In genomic region chr13:92336857-92337256, GRCm38 (mm10) we compare ENCODE assay signal across 33 mouse cellular contexts. TPM values are rescaled to one million over a fixed set of nuclear protein-coding genes. Genes with fewer than 3 reads are reported as not detected.
DNase-seq lines count a peak whose midpoint lies in the region; ATAC-seq and TF ChIP-seq lines count a peak whose summit lies in the region.
"Had no signal": no experiment of that assay in that cellular context is flagged by ENCODE, and none has a peak within 500 bp of the region (broad histone marks: within the 10 kb centered on the region; RNA-seq: fewer than 3 reads in every experiment).

No protein-coding gene starts in this region.

- no peaks in the 10 kb centered on the region for H3K9me3 ChIP-seq in midbrain, postnatal 0 days (ENCODE audit: low read length)
- no peaks in the 10 kb centered on the region for H3K9me3 ChIP-seq in midbrain, embryonic 10.5 days (replicated peaks)
- no peaks in the 10 kb centered on the region for H3K9me3 ChIP-seq in CH12.LX (replicated peaks; ENCODE audit: low read length)
- H3K9me3 ChIP-seq: embryonic facial prominence, embryonic 12.5 days; forebrain, embryonic 13.5 days; hindbrain, embryonic 10.5 days; limb, embryonic 12.5 days; neural tube, embryonic 12.5 days had no signal

- in situ Hi-C loops in CH12.LX (cut with MboI; ENCODE audit: low pct_ligation_motif_present, low pct_unique_long_range_greater_than_20kb, low sequenced_read_pairs), result loop anchor here (25.0 kb wide), 1 partner anchor 425 kb away; no protein-coding TSS in a partner anchor

- H3K4me1 ChIP-seq in midbrain, postnatal 0 days (ENCODE audit: insufficient read depth, low read length), result no peaks in the 10 kb centered on the region
- H3K4me1 ChIP-seq in midbrain, embryonic 10.5 days, result no peaks in the 10 kb centered on the region
- peaks cover 4 to 19% of the 10 kb centered on the region in 2 experiments; a peak in 2 of 4 replicates for H3K4me1 ChIP-seq in CH12.LX (ENCODE audit: control insufficient read depth in 1 of 2, insufficient read depth in 2 of 2)
- H3K4me1 ChIP-seq: embryonic facial prominence, embryonic 12.5 days; forebrain, embryonic 13.5 days; hindbrain, embryonic 10.5 days; limb, embryonic 12.5 days; neural tube, embryonic 12.5 days had no signal

- intact Hi-C loops in heart, postnatal 10 days (cut with DNase I), result loop anchor here (5.0 kb wide), 1 partner anchor 530 kb away; the partner anchor contains the start of gene Zcchc9

- dilution Hi-C loops in CH12.LX (cut with MboI; ENCODE audit: extremely low pct_ligation_motif_present, extremely low pct_unique_long_range_greater_than_20kb, low sequenced_read_pairs), result no loop called here

- no peak for TF ChIP-seq RAD21 in CH12.LX (IDR thresholded peaks at IDR 0.05; ENCODE audit: low read depth, low read length)

- no peaks in the 10 kb centered on the region for H3K79me2 ChIP-seq in CH12.LX (replicated peaks; ENCODE audit: control insufficient read depth, extremely low read depth, insufficient read depth, poor library complexity, severe bottlenecking)
- no peaks in the 10 kb centered on the region for H3K79me2 ChIP-seq in macrophage (ENCODE audit: inconsistent target)

- TF ChIP-seq CTCF in midbrain, postnatal 0 days (IDR thresholded peaks at IDR 0.05), result no peak
- TF ChIP-seq CTCF in CH12.LX (conservative IDR thresholded peaks at IDR 0.05 in 1 of 2, IDR thresholded peaks at IDR 0.05 in 1 of 2; ENCODE audit: low read depth in 2 of 2, low read length in 2 of 2), result no peak

- H3K9ac ChIP-seq in midbrain, postnatal 0 days (replicated peaks; ENCODE audit: low read length, poor library complexity, severe bottlenecking), result no peak overlapping the region
- H3K9ac ChIP-seq in CH12.LX (ENCODE audit: insufficient read depth, low read depth), result no peak overlapping the region
- H3K9ac ChIP-seq: embryonic facial prominence, embryonic 12.5 days; forebrain, embryonic 13.5 days; limb, embryonic 12.5 days; liver, postnatal 0 days; neural tube, embryonic 12.5 days had no signal

- 94% methylated on average over 1 of the region's 1 CpGs for WGBS in midbrain, postnatal 0 days
- WGBS in midbrain, embryonic 10.5 days, result 89% methylated on average over 1 of the region's 1 CpGs
- 80% methylated on average over 1 of the region's 1 CpGs for WGBS in macrophage (ENCODE audit: missing documents)

- H3K4me3 ChIP-seq in midbrain, postnatal 0 days (ENCODE audit: low read depth, low read length), result no peak overlapping the region
- no peak overlapping the region for H3K4me3 ChIP-seq in midbrain, embryonic 10.5 days
- no peak overlapping the region for H3K4me3 ChIP-seq in CH12.LX (replicated peaks in 1 of 3; ENCODE audit: low read depth in 2 of 3, low read length in 2 of 3, poor library complexity in 1 of 3)
- H3K4me3 ChIP-seq in macrophage (ENCODE audit: inconsistent target), result no peak overlapping the region
- H3K4me3 ChIP-seq: embryonic facial prominence, embryonic 12.5 days; erythroblast, embryonic 14.5 days; forebrain, embryonic 13.5 days; gastrocnemius, adult 2 months; hindbrain, embryonic 10.5 days; limb, embryonic 12.5 days; neural tube, embryonic 12.5 days had no signal

- no peak for TF ChIP-seq EP300 in CH12.LX (IDR thresholded peaks at IDR 0.05; ENCODE audit: low read length)

- no peaks in the 10 kb centered on the region for H3K27me3 ChIP-seq in midbrain, postnatal 0 days (ENCODE audit: insufficient read depth, low read length)
- H3K27me3 ChIP-seq in midbrain, embryonic 10.5 days (ENCODE audit: low read depth, poor library complexity, severe bottlenecking), result no peaks in the 10 kb centered on the region
- no peaks in the 10 kb centered on the region for H3K27me3 ChIP-seq in CH12.LX (replicated peaks)
- H3K27me3 ChIP-seq: embryonic facial prominence, embryonic 12.5 days; forebrain, embryonic 13.5 days; limb, embryonic 12.5 days; neural tube, embryonic 12.5 days had no signal

- H3K27ac ChIP-seq in midbrain, postnatal 0 days (ENCODE audit: low read depth, low read length), result no peak overlapping the region
- H3K27ac ChIP-seq in midbrain, embryonic 10.5 days (replicated peaks), result no peak overlapping the region
- H3K27ac ChIP-seq in CH12.LX (ENCODE audit: insufficient read depth, low read depth), result no peak overlapping the region
- H3K27ac ChIP-seq in macrophage, result peak overlapping the region; percentile 31
- H3K27ac ChIP-seq: embryonic facial prominence, embryonic 12.5 days; forebrain, embryonic 13.5 days; gastrocnemius, adult 2 months; hindbrain, embryonic 10.5 days; hindbrain, postnatal 0 days; limb, embryonic 12.5 days; neural tube, embryonic 12.5 days had no signal

- no peak overlapping the region for H3K4me2 ChIP-seq in midbrain, postnatal 0 days (ENCODE audit: low read depth, low read length, poor library complexity, severe bottlenecking)
- no peak overlapping the region for H3K4me2 ChIP-seq in CH12.LX (ENCODE audit: insufficient read depth, low read depth, poor library complexity, severe bottlenecking)
- H3K4me2 ChIP-seq: embryonic facial prominence, embryonic 12.5 days; forebrain, embryonic 13.5 days; heart, embryonic 11.5 days; limb, embryonic 12.5 days; liver, embryonic 11.5 days; neural tube, embryonic 12.5 days had no signal

- ATAC-seq in midbrain, postnatal 0 days (ENCODE audit: low FRiP score), result 0 out of 2 replicates have a peak, but pooled peaks have one; percentile 24
- ATAC-seq in activated CD4-positive, CD25-positive, alpha-beta regulatory T cell, adult 4 months, result no peak
- no peak for ATAC-seq in megakaryocyte progenitor cell, adult 5-6 weeks (replicated peaks; ENCODE audit: poor library complexity)
- ATAC-seq: hindbrain, postnatal 0 days; intestine, postnatal 0 days; liver, postnatal 0 days; lung, postnatal 0 days had no signal

- no peak for TF ChIP-seq POLR2A in CH12.LX (IDR thresholded peaks at IDR 0.05; ENCODE audit: low read depth, low read length)

- no peak for DNase-seq in midbrain, postnatal 0 days (ENCODE audit: low spot score)
- DNase-seq in midbrain, embryonic 10.5 days (ENCODE audit: low spot score), result no peak
- DNase-seq in CH12.LX (ENCODE audit: extremely low read depth), result peak; percentile 6
- DNase-seq in heart, postnatal 10 days, result no peak
- DNase-seq: cerebellum, adult 11-12 months; cerebellum, postnatal 14 days; gastrocnemius, adult 2 months; kidney, postnatal 36 days; layer of hippocampus, postnatal 36 days; liver, postnatal 0 days; retina, postnatal 1 day; right cerebral cortex, postnatal 25 days; spleen, adult 18-20 months; thymus, postnatal 36 days had no signal

- H3K36me3 ChIP-seq in midbrain, postnatal 0 days (ENCODE audit: insufficient read depth, low read length), result no peaks in the 10 kb centered on the region
- H3K36me3 ChIP-seq in midbrain, embryonic 10.5 days, result peaks cover 65% of the 10 kb centered on the region
- peaks cover 11 to 58% of the 10 kb centered on the region in 2 experiments for H3K36me3 ChIP-seq in CH12.LX (replicated peaks in 1 of 2; ENCODE audit: control insufficient read depth in 1 of 2, insufficient read depth in 1 of 2, low read length in 1 of 2)
- no peaks in the 10 kb centered on the region for H3K36me3 ChIP-seq in macrophage (ENCODE audit: inconsistent target)

RNA-seq across cellular contexts. Expression of gene Dhfr, which starts 17.7 kb away (rescaled TPM):
- total RNA-seq in midbrain, postnatal 0 days (2014; rRNA removed), result 2.4 and 3.2 TPM in 2 replicates
- 1.9 and 2.1 TPM in 2 replicates for polyA plus RNA-seq in midbrain, postnatal 0 days (2015; fragmentation: Nextera tagmentation; extraction: Ambion mirVana)
- 24.9 and 28.5 TPM in 2 replicates for polyA plus RNA-seq in midbrain, embryonic 10.5 days (2016; fragmentation: Nextera tagmentation; extraction: Ambion mirVana)
- total RNA-seq in CH12.LX (2012; rRNA removed) (13.6 and 19.6 TPM in 2 replicates), CH12.LX (2014; rRNA removed) (47.0 and 52.0 TPM in 2 replicates)
- polyA plus RNA-seq in CH12.LX (2012; ENCODE audit: insufficient read length, low read depth) (23.8 and 24.1 TPM in 2 replicates), macrophage (2018) (0.89 to 9.2 TPM (median 3.4 TPM) in 3 replicates)
- total RNA-seq in macrophage (2018; cell fraction: chromatin; rRNA removed), result 1 to 10 TPM in 15 of 26 experiments, under 1 TPM in 9, not detected in 2; 0.17 to 4.1 (median 1.4) TPM
- 1 to 10 TPM; 1.1 to 4.2 (median 2.1) TPM for total RNA-seq in macrophage (2018; cell fraction: cytosol; rRNA removed)
- total RNA-seq in macrophage (2018; cell fraction: nucleus; rRNA removed), result 1 to 10 TPM in 18 of 26 experiments, under 1 TPM in 7, not detected in 1; 0.23 to 7.9 (median 1.4) TPM
- 1 to 10 TPM; 2.9 to 3.4 TPM for total RNA-seq in heart, postnatal 10 days (2021)
- 1 to 10 TPM; 3.8 to 6.3 TPM for polyA plus RNA-seq in activated CD4-positive, CD25-positive, alpha-beta regulatory T cell, adult 4 months (2017; shearing (Covaris generic))
- total RNA-seq in megakaryocyte progenitor cell, adult 5-6 weeks (2015), result 22.1 and 24.7 TPM in 2 replicates
- 21.5 and 22.6 TPM in 2 replicates for total RNA-seq in megakaryocyte progenitor cell, adult 5-6 weeks (2017)

RNA-seq across cellular contexts. Expression of gene Msh3, which starts 17.9 kb away (rescaled TPM):
- 18.6 and 28.8 TPM in 2 replicates for total RNA-seq in midbrain, postnatal 0 days (2014; rRNA removed)
- 18.8 and 19.7 TPM in 2 replicates for polyA plus RNA-seq in midbrain, postnatal 0 days (2015; fragmentation: Nextera tagmentation; extraction: Ambion mirVana)
- polyA plus RNA-seq in midbrain, embryonic 10.5 days (2016; fragmentation: Nextera tagmentation; extraction: Ambion mirVana), result 31.0 and 31.2 TPM in 2 replicates
- total RNA-seq in CH12.LX (2012; rRNA removed), result 13.7 and 15.4 TPM in 2 replicates
- 26.9 and 27.0 TPM in 2 replicates for total RNA-seq in CH12.LX (2014; rRNA removed)
- 18.3 and 21.3 TPM in 2 replicates for polyA plus RNA-seq in CH12.LX (2012; ENCODE audit: insufficient read length, low read depth)
- total RNA-seq in macrophage (2018; cell fraction: chromatin; rRNA removed), result 10 to 100 TPM; 13.7 to 92.3 (median 35.6) TPM
- total RNA-seq in macrophage (2018; cell fraction: cytosol; rRNA removed), result 10 to 100 TPM in 7 of 26 experiments, 1 to 10 TPM in 19; 2.1 to 14.9 (median 6.1) TPM
- total RNA-seq in macrophage (2018; cell fraction: nucleus; rRNA removed), result 10 to 100 TPM; 11.6 to 53.7 (median 28.4) TPM
- polyA plus RNA-seq in macrophage (2018), result 5.7 to 8.1 TPM (median 7.4 TPM) in 3 replicates
- 10 to 100 TPM; 11.9 to 13.5 TPM for total RNA-seq in heart, postnatal 10 days (2021)
- 10 to 100 TPM; 38.0 to 38.5 TPM for polyA plus RNA-seq in activated CD4-positive, CD25-positive, alpha-beta regulatory T cell, adult 4 months (2017; shearing (Covaris generic))
- total RNA-seq in megakaryocyte progenitor cell, adult 5-6 weeks (2015), result 35.6 and 46.4 TPM in 2 replicates
- total RNA-seq in megakaryocyte progenitor cell, adult 5-6 weeks (2017), result 30.3 and 39.5 TPM in 2 replicates

RNA-seq across cellular contexts. Expression of gene Gm20379, which starts 31.1 kb away (rescaled TPM):
- not detected in 2 replicates for total RNA-seq in midbrain, postnatal 0 days (2014; rRNA removed)
- polyA plus RNA-seq in midbrain, postnatal 0 days (2015; fragmentation: Nextera tagmentation; extraction: Ambion mirVana), result 0.30 and 0.45 TPM in 2 replicates
- 0.84 and 0.89 TPM in 2 replicates for polyA plus RNA-seq in midbrain, embryonic 10.5 days (2016; fragmentation: Nextera tagmentation; extraction: Ambion mirVana)
- total RNA-seq in CH12.LX (2012; rRNA removed) (not detected in 2 replicates), CH12.LX (2014; rRNA removed) (not detected in 2 replicates)
- polyA plus RNA-seq in CH12.LX (2012; ENCODE audit: insufficient read length, low read depth) (7.4 and 11.7 TPM in 2 replicates), macrophage (2018) (not detected in 3 replicates)
- not detected for total RNA-seq in macrophage (2018; cell fraction: chromatin; rRNA removed)
- not detected for total RNA-seq in macrophage (2018; cell fraction: cytosol; rRNA removed)
- not detected for total RNA-seq in macrophage (2018; cell fraction: nucleus; rRNA removed)
- total RNA-seq in heart, postnatal 10 days (2021), result not detected
- 10 to 100 TPM in 1 of 2 experiments, 1 to 10 TPM in 1; 5.0 to 12.5 TPM for polyA plus RNA-seq in activated CD4-positive, CD25-positive, alpha-beta regulatory T cell, adult 4 months (2017; shearing (Covaris generic))
- total RNA-seq in megakaryocyte progenitor cell, adult 5-6 weeks (2015), result not detected in 2 replicates
- not detected in 2 replicates for total RNA-seq in megakaryocyte progenitor cell, adult 5-6 weeks (2017)
- total RNA-seq: adrenal gland, adult 18-20 months; adrenal gland, postnatal 4 days; gastrocnemius, adult 2 months; hindbrain, postnatal 0 days; layer of hippocampus, adult 8-10 months; layer of hippocampus, postnatal 36 days; left cerebral cortex, postnatal 10 days had no signal
- polyA plus RNA-seq: erythroblast, embryonic 14.5 days; gonadal fat pad, adult 2 months had no signal
